Mouse (Mus musculus) gastrocnemius, postnatal 14 days (tissue): ENCODE data around the gene Pepd. TPM values are rescaled to one million over a fixed set of nuclear protein-coding genes. Genes with fewer than 3 reads are reported as not detected.

Experiments used
- DNase-seq: peaks from one replicate; pipeline ENCODE4 v3.0.0; 2021; ENCODE audit warnings: mixed read lengths
- intact Hi-C: fragments of 180-260 bp; cut with DNase I; formaldehyde crosslinking; loops from one replicate; pipeline ENCODE4 v1.15.1; 2025; ENCODE audit warnings: low total_unique reads
- total RNA-seq, 2 experiments: library from RNA; stranded (reverse); gene quantifications; 2 replicates each; pipeline ENCODE4 v1.2.3; 2021

Pepd gene
- total RNA-seq, 2 experiments from 2014 or later: 25.4 to 27.0 TPM

DNA sequence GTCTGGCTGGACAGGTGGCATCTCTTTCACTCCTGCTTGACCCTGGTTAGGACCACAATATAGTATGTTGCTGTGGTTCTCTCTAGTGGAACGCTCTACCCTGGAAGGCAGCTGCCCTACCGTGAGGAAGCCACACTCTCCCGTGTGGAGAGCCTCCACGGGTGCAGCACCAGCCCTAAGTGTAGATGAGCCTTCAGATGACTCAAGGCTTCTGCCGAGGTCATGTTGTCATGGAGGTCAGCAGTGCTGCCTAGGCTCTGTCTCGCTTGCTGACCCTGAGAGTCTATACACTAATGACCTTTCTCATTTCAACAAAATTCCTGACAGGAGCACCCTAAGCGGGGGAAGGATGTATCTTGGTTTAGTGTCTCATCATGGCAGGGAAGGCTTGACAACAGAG lies 13.8 kb downstream of the Pepd start:
- DNase-seq: no peak
- intact Hi-C loops: no loop called here

DNA sequence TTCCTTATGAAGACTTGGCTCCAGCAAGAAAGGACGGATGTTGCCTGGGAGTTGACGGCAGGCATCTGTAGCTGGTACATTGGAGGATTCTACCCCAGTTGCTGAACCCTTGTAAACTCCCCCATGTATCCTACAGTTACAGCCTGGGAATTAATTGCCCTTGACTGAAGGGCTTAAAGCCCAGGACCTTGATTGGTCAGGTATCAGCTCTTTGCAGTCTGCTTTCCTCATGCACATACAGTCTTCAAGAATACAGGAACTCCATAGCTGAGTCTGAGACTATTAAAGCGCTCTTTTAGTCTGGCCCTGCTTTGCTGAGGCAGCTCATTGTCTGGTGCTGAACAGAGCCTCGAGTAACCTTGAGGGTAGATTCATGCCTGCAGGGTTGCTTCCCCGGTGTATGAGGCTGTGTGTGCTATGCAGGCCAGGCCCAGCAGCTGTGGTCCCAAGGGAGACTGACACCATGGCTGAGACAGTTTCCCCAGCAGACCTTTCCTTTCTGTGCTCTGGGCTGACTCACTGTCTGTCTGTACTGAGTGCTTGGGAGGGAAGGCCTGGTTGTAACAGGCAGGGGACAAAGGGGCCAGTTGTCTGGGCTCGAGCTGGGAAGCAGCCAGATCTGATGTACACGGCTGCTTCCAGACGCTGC lies 17.6 kb downstream of the Pepd start:
- intact Hi-C loops: no loop called here
- peak; percentile 46 for DNase-seq

DNA sequence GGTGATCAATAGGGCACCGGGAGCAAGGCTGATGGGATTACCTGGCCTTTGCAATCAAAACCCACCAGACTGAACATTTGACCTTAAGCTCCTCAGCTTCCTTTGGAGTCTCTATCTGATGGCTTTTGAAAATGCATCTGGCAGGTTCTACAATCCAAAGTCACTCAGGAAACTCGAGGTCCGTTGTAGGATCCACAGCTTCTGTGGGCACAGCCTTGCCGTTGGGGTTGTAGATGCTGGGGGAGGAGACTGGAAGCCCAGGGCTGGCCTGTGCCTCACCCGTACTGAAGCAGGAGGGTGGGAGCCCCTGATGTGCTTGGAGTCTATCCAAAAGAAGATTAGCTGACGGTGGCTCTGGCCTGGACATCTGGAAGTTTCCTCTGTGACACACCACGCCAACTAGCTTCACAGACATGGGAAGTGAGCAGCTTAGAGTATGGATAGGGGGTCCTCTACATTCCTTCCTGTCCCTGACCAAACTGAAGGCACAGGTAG lies 18.1 kb downstream of the Pepd start:
- intact Hi-C loops: no loop called here
- DNase-seq: no peak

GRCm38 (mm10) chr7:34932631-34933030 lies 20.5 kb downstream of the Pepd start:
- no peak for DNase-seq
- intact Hi-C loops: no loop called here

- intact Hi-C loops: no loop called here
- no peak for DNase-seq
Measured at GRCm38 (mm10) chr7:34933142-34933541, 21.0 kb downstream of the Pepd start.

- intact Hi-C loops: no loop called here
- no peak for DNase-seq
Measured at GRCm38 (mm10) chr7:34936347-34936746, 24.2 kb downstream of the Pepd start.

DNA sequence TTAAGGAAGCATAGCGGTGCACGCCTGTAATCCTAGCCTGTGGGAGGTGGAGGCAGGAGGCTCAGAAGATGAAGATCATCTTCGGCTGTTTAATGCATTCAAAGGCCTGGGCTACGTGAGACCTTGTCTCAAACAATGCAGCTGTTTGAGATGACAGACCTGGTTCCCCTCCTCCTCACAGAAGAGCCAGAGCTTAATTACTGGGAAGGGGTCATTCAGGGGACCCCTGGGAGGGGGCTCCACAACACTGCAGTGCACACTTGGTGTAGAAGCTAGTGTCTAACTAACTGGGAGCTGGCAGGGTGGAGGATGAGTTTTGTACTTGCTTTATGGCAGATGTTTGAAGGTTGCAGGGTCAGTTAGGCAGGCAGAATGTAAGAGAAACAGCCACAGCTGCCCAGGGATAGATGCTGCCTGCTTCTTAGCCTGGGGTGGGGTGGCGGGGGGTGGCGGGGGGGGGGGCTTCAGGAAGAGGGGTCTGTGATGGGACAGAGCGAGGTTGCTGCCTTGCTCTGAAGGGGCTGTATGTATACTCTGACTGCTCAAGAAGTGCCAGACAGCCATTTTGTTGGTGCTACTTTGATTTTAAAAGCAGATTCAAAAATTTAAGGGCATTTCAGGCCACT lies 26.6 kb downstream of the Pepd start:
- intact Hi-C loops: no loop called here
- DNase-seq: no peak

GRCm38 (mm10) chr7:34939262-34939951 lies 27.2 kb downstream of the Pepd start:
- DNase-seq: peak; percentile 65
- intact Hi-C loops: no loop called here

DNA sequence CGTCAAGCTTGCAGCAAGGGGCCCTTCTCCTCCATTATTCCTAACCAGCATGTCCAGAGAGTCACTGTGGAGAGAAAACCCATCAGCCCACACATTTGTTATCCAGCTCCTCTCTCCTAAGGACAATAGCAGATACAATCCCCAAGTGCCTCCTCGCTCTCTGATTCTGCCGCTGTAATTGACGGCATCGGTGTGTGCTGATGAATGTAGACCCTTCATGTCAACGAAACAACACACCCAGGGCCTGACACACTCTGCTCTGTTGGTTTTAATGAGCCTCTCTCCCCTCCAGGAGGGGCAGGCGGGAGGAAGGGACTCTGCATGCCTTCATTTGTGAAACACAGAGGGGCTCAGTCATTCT lies 27.8 kb downstream of the Pepd start:
- intact Hi-C loops: no loop called here
- no peak for DNase-seq

DNA sequence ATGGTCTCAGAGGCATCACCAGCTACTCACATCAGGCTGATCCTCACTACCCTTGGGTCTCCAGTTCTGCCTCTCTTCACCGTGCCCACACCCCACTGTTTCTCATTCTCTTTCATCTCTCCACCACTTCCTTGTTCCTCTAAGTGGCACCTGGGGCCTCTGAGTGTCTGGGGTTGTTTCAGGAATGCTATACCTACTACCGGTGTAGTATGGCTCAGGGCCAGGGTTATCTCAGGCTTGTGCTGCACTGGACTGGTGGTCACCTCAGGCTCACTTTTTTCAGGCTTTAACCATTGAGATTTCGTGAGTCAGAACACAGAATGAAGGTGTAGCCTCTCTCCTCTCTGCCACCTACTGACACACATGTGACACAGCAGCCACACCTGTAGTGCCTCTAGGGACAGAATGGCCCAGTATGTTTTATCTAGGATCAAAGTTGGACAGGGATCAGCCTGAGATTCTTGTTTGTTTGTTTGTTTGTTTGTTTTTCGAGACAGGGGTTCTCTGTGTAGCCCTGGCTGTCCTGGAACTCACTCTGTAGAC lies 31.5 kb downstream of the Pepd start:
- intact Hi-C loops: no loop called here
- no peak for DNase-seq

DNA sequence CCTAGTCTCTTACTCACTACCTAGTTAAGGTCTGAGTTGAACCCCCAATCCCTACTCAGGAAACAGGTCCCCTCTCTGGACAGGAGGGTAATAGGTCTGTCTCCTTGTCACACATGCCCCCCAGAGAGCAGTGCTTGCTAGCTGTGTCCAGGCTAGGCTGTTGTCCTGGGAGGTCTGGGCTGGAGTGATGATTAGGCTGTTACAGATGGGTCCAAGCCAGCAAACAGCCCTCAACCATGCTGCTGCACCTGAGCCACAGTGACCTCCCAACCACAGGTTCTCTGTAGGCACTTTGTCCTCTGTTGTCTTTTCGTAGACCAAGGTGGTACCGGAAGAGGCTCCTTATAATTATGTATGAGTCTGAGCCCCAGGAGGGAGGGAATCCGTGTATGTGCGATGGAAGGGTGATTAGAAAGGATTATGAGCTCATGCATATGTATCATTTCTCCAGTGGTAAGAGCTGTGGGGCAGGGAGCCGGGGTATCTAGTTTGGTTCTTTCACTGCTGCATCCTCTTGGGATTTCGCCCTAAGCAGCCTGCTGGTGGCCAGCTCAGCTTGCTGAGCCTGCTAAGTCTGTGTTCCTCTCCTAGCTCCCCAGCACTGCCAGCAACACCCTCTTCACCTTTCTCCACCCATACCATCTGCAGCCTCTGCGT lies 34.2 kb downstream of the Pepd start:
- no peak for DNase-seq
- intact Hi-C loops: no loop called here

GRCm38 (mm10) chr7:34954548-34954947 lies 42.4 kb downstream of the Pepd start:
- DNase-seq: no peak
- intact Hi-C loops: no loop called here

GRCm38 (mm10) chr7:34955295-34955694 lies 43.1 kb downstream of the Pepd start:
- DNase-seq: peak; percentile 44

DNA sequence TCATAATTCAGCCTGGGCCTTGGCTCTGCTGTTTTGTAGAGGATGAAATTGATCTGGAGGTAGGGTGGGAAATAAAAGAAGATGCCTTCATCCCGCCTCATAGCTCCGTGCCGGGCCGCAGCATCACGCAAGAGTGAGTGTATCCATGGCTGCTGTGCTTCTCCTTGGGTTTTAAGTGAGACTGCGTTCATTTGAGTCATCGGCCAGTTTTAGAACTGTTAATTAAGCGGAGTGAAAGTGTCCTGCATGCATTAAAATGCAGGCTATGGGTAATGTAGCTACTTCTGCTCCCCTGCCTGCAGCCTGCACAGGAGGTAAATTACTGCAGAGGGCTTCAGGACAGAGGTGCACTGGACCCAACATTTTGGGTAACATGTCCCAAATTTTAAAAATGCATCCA lies 45.0 kb downstream of the Pepd start:
- DNase-seq: no peak
- intact Hi-C loops: no loop called here

More at GRCm38 (mm10) chr7:34955295-34955694, 43.1 kb downstream of the Pepd start:
- intact Hi-C loops: no loop called here

DNA sequence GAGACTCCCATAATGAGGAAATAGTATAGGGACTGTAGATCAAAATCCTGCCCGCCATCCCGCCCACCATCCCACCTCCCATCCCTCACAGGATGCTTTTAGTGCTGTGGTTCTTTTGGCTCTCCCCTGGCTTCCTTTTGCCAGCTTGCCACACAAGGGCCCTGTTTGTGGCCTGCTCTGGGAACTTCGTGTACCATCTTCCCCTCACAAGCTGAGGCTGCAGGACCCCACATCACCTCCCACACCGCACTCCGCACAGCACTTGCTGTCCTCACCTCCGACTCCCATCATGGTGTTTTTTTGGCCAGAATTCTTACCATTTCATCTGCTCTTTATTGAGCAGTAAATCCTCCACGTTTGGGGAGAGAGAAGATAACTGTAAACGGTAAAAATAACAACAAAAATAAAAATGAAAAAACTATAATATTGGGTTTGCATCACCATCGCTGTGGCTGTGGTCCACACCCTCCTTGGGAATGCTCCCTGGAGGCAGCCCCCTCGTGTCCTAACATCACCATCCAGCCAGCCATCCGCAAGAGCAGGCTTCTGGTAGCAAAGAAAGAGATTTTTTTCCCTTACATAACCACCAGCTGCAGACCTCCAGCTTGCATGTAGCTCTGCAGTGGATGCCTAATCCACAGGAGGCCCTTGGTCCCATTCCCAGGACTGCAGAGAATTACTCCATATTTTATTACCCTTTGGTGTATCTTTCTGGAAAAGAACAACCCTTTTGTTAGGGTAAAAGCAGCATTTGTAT lies 51.9 kb downstream of the Pepd start:
- intact Hi-C loops: no loop called here
- DNase-seq: peak; percentile 56

DNA sequence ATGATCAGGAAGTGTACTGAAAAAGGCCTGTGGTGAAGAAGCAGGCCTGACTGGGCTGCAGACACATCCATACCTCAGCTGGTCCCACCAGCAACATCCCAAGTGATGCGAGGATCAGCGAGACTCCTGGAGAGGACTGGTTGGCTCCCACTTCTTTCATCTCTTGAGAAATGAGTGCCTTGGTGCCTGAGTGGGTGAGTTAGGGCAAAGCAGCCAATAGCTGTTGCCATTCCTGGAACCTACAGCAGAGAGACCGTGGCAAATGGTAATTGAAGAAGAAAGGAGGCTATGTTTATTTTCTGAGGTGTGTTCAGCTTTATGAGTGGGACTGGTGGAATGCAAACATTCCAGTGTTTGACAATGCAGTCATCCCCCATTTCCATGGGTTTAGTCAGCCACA lies 55.2 kb downstream of the Pepd start:
- no peak for DNase-seq
- intact Hi-C loops: no loop called here

- DNase-seq: no peak
- intact Hi-C loops: no loop called here
Measured at GRCm38 (mm10) chr7:34968749-34969433, 56.7 kb downstream of the Pepd start.

DNA sequence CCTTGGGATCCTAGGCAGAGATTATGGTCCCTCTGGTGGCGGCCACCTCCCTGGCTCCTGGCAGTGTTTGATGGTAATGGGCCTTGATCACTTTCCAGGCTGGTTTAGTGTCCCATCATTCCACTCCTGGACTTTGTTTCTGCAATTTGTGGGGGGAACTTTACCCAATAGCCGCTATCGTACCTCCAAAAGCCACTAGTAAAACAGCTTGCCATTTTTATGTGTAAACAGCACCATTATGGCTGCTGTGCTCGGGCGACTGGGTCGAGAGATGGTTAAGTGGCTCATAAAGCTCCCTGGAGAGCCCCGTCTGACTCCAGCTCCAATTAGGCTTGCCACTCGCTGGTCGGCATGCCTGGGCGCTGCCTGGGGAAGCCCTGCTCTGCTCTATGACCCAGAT lies 59.6 kb downstream of the Pepd start:
- intact Hi-C loops: no loop called here
- DNase-seq: no peak

DNA sequence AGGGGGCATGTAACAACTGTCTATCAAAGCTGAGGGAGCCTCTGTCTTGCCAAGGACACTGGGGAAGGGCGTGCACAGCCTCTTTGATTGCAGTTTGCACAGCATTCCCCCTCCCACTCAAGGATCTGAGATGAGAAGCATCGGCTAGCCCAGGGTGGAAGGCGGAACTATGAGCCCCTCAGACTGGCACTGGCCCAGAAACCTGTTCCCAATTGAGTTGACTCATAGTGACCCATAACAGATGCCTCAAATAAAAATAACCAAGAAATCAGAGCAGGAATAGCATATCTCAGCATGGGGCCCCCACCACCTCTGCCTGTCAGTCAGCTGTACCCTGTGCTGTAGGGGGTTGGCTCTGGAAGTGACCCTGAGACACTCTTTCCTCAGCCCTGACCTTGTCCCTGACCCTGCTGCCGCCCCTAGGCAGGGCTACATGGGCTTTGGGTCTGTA lies 60.8 kb downstream of the Pepd start:
- peak; percentile 44 for DNase-seq
- intact Hi-C loops: no loop called here
